Mouse (Mus musculus) ES-E14 (cell line): ENCODE measurements around the gene Esyt3. TPM values are rescaled to one million over a fixed set of nuclear protein-coding genes. Genes with fewer than 3 reads are reported as not detected.

ENCODE experiments used
- DNase-seq: peaks from one replicate; pipeline ENCODE4 v3.0.0-alpha.2; 2013; ENCODE audit warnings: low read depth, low spot score
- H3K27ac ChIP-seq: 2 replicates; pipeline ENCODE4 v1.5.1; 2012; ENCODE audit warnings: low read depth, mild to moderate bottlenecking, low read length, moderate library complexity, mixed read lengths; ENCODE audit not compliant: poor library complexity, insufficient read depth, severe bottlenecking
- H3K36me3 ChIP-seq: 2 replicates; pipeline ENCODE4 v1.6.1; 2012; ENCODE audit warnings: mild to moderate bottlenecking, low read length, moderate library complexity, mixed read lengths; ENCODE audit not compliant: control insufficient read depth, poor library complexity, insufficient read depth, severe bottlenecking
- H3K4me1 ChIP-seq, 2 experiments: fragments of 150-350 bp in 1 of 2; sonication (generic) in 1 of 2; 2 replicates each; pipeline ENCODE4 v1.6.1; 2012; ENCODE audit warnings: low read length in 2 of 2, mild to moderate bottlenecking in 1 of 2, mixed read lengths in 1 of 2; ENCODE audit not compliant: control insufficient read depth in 2 of 2, insufficient read depth in 2 of 2, poor library complexity in 1 of 2
- H3K4me3 ChIP-seq, 2 experiments: fragments of 150-350 bp in 1 of 2; sonication (generic) in 1 of 2; 2 replicates each; pipeline ENCODE4 v1.5.1; 2012; ENCODE audit warnings: low read length in 2 of 2, low read depth in 1 of 2, mild to moderate bottlenecking in 1 of 2, mixed read lengths in 1 of 2; ENCODE audit not compliant: insufficient read depth in 1 of 2, poor library complexity in 1 of 2, severe bottlenecking in 1 of 2
- H3K9ac ChIP-seq: 2 replicates; pipeline ENCODE4 v1.6.1; 2012; ENCODE audit warnings: low read depth, mild to moderate bottlenecking, low read length, mixed read lengths; ENCODE audit not compliant: poor library complexity, insufficient read depth, severe bottlenecking
- H3K9me3 ChIP-seq: fragments of 150-350 bp; sonication (generic); 2 replicates; pipeline ENCODE4 v1.6.1; 2012; ENCODE audit warnings: low read depth, mild to moderate bottlenecking, low read length; ENCODE audit not compliant: control insufficient read depth, insufficient read depth
- CHD2 ChIP-seq: IDR thresholded peaks from 2 replicates; pipeline ENCODE4 v1.6.1; 2014; ENCODE audit warnings: mild to moderate bottlenecking, low read depth, low read length, inconsistent platforms
- HCFC1 ChIP-seq: IDR thresholded peaks from 2 replicates; pipeline ENCODE4 v1.6.1; 2012; ENCODE audit warnings: low read length, inconsistent platforms, borderline replicate concordance; ENCODE audit not compliant: insufficient read depth
- MAFK ChIP-seq: IDR thresholded peaks from 2 replicates; pipeline ENCODE4 v1.6.1; 2014; ENCODE audit warnings: mild to moderate bottlenecking, low read depth, low read length, inconsistent platforms; ENCODE audit not compliant: insufficient read depth
- ZC3H11A ChIP-seq: IDR thresholded peaks from 2 replicates; pipeline ENCODE4 v1.6.1; 2012; ENCODE audit warnings: low read depth, mild to moderate bottlenecking, inconsistent platforms, low read length, borderline replicate concordance
- ZNF384 ChIP-seq: IDR thresholded peaks from 2 replicates; pipeline ENCODE4 v1.6.1; 2012; ENCODE audit warnings: low read depth, low read length, inconsistent platforms
- in situ Hi-C, 2 experiments: fragments of 600-800 bp; cut with MboI; formaldehyde crosslinking; loops; one replicate each; pipeline ENCODE4 v1.15.1; 2025; ENCODE audit warnings: low sequenced_read_pairs in 2 of 2, inconsistent platforms in 1 of 2; ENCODE audit not compliant: unreplicated experiment in 2 of 2
- total RNA-seq: library from RNA; depleted of rRNA; stranded (reverse); fragments of 300-350 nt; gene quantifications from 2 replicates; pipeline ENCODE4 v1.2.3, GENCODE M21; 2012

Gene Esyt3
- total RNA-seq, 1 experiment: 7.8 TPM

DNA sequence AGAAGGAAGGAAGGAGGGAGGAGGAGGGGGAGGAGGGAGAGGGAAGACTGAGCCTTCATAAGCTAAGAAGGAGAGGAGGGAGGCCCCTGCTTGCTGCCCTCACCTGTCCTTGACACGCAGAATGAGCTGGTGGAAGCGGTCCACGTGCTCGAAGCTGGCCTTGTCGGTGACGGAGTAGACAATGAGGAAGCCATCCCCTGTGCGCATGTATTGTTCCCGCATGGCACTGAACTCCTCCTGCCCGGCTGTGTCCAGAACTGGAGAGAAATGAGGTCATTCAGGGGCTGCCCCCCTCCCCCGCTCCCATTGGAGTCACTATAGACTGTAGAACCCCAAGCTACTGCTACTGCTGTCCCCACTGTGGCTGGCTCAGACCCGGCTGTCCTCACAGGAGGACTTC, 36.0 kb upstream of the Esyt3 start:
- H3K27ac ChIP-seq: no peak overlapping the region
- no peak for DNase-seq
- no peaks in the 10 kb centered on the region for H3K9me3 ChIP-seq
- H3K4me1 ChIP-seq: peaks cover 0 to 10% of the 10 kb centered on the region in 2 experiments; a peak in 2 of 4 replicates
- no peak for TF ChIP-seq HCFC1
- no peak for TF ChIP-seq CHD2
- TF ChIP-seq ZNF384: no peak
- no peak for TF ChIP-seq ZC3H11A
- no peak for TF ChIP-seq MAFK
- H3K4me3 ChIP-seq: no peak overlapping the region
- H3K36me3 ChIP-seq: peaks cover 7% of the 10 kb centered on the region; the same call in 1 of the 2 replicates
- no peak overlapping the region for H3K9ac ChIP-seq
- in situ Hi-C loops: no loop called here

DNA sequence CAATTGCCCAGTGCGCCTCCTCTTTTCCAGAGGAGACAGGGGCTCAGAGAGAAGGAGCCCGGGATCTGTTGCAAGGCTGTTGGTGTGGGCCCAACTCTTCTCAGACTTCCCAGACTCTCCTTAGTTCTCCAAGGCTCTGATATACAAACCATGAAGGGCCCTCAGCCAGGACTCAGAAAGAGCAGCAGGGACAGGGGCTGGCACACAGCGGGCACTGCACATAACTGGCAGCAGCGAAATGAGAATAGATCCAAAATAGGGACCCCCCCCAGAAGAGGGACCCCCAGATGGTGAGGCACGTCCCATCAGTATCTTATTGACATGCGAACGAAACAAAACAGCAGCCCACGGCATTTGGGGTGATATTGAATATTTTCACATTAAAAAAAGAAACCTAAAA, 34.8 kb upstream of the Esyt3 start:
- in situ Hi-C loops: no loop called here
- DNase-seq: no peak
- TF ChIP-seq MAFK: no peak
- TF ChIP-seq ZNF384: no peak
- TF ChIP-seq ZC3H11A: no peak
- TF ChIP-seq CHD2: no peak
- TF ChIP-seq HCFC1: no peak
- Histone ChIP-seq H3K36me3 (peaks cover 8% of the 10 kb centered on the region; the same call in 1 of the 2 replicates), H3K4me3 (no peak overlapping the region), H3K27ac (no peak overlapping the region), H3K9me3 (no peaks in the 10 kb centered on the region), H3K4me1 (peaks cover 0 to 13% of the 10 kb centered on the region in 2 experiments; a peak in 2 of 4 replicates), H3K9ac (no peak overlapping the region)

DNA sequence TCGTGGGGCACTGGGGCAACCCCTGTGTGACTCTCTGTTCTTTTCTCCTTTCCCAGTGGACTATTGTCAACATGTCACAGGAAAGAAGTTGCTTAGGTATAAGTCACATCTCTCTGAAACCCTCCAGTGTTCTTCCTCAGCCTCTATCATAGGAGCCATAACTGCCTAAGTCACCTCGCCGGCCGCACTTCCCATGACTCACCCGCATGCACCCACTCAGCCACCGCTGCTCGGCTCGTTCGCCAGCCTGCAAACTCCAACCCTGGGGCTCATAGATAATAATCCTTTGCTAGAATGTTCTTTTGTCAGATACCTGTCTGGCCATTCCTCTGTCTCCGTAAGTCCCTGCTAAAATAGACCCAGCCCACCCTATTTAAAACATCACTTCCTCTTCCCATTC, 33.2 kb upstream of the Esyt3 start:
- no peak for TF ChIP-seq ZC3H11A
- TF ChIP-seq HCFC1: no peak
- no peak for TF ChIP-seq ZNF384
- TF ChIP-seq CHD2: no peak
- TF ChIP-seq MAFK: no peak

DNA sequence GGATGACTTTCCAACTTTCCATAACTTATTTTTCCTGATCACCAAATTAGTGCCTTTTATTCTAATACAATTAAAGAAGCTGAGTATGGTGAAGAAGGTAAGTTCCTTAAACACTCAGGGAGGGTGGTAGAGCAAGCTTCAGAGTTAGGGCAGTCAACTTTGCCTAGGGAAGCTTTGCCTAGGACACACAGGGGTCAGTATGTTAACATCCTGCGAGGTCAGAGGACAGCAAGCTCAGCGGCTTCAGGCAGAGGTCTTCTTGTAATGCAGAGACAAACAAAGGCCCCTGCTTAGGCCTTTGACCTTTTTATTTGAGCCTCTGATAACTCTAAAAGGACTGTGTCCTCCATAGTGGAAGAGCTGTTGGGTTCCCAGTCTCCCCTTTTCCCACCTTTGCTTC, 32.4 kb upstream of the Esyt3 start:
- no peak overlapping the region for H3K9ac ChIP-seq
- in situ Hi-C loops: no loop called here
- no peaks in the 10 kb centered on the region for H3K9me3 ChIP-seq
- DNase-seq: no peak
- TF ChIP-seq HCFC1: no peak
- no peak for TF ChIP-seq ZC3H11A
- TF ChIP-seq CHD2: no peak
- H3K4me1 ChIP-seq: peaks cover 6 to 23% of the 10 kb centered on the region in 2 experiments; a peak in 2 of 4 replicates
- H3K4me3 ChIP-seq: no peak overlapping the region
- peaks cover 9% of the 10 kb centered on the region; the same call in 1 of the 2 replicates for H3K36me3 ChIP-seq
- H3K27ac ChIP-seq: no peak overlapping the region

More for the DNA sequence above, 33.2 kb upstream of the Esyt3 start:
- H3K4me3 ChIP-seq: no peak overlapping the region
- peaks cover 5 to 20% of the 10 kb centered on the region in 2 experiments; a peak in 2 of 4 replicates for H3K4me1 ChIP-seq
- H3K9me3 ChIP-seq: no peaks in the 10 kb centered on the region
- no peak for DNase-seq
- H3K36me3 ChIP-seq: peaks cover 9% of the 10 kb centered on the region; the same call in 1 of the 2 replicates
- in situ Hi-C loops: no loop called here
- no peak overlapping the region for H3K27ac ChIP-seq
- no peak overlapping the region for H3K9ac ChIP-seq

DNA sequence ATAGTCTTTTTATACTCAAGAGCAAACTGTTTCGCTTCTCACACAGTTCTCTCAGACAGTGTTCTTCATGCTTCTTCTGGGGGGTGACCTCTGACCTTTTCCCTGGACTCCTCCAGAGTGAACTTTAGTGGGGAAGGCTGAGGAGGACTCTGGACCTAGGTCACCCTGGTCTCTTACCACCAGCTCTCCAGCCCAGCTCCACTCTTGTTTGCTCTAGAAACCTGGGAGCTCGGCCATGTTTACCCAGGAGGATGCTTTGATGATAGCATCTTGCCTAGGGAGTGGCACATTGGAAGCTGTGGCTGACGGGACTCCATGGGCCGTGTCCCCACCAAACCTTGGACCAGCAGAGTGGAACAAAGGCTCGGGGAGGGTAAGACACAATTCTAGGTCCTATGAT, 31.8 kb upstream of the Esyt3 start:
- no peaks in the 10 kb centered on the region for H3K9me3 ChIP-seq
- TF ChIP-seq ZC3H11A: no peak
- no peak for TF ChIP-seq ZNF384
- TF ChIP-seq CHD2: no peak
- TF ChIP-seq MAFK: no peak
- TF ChIP-seq HCFC1: no peak
- peaks cover 9% of the 10 kb centered on the region; the same call in 1 of the 2 replicates for H3K36me3 ChIP-seq
- H3K4me3 ChIP-seq: no peak overlapping the region
- H3K27ac ChIP-seq: no peak overlapping the region
- DNase-seq: no peak
- in situ Hi-C loops: no loop called here
- no peak overlapping the region for H3K9ac ChIP-seq
- peaks cover 6 to 23% of the 10 kb centered on the region in 2 experiments; a peak in 2 of 4 replicates for H3K4me1 ChIP-seq
